Mouse (Mus musculus) spleen, adult 18-20 months (tissue): Measurements from ENCODE around the gene Gp9.

ENCODE experiments used
- DNase-seq, 2 experiments: peaks; one replicate each; pipeline ENCODE4 v3.0.0; 2022; ENCODE audit warnings: mixed read lengths in 2 of 2

Gp9 gene

DNA sequence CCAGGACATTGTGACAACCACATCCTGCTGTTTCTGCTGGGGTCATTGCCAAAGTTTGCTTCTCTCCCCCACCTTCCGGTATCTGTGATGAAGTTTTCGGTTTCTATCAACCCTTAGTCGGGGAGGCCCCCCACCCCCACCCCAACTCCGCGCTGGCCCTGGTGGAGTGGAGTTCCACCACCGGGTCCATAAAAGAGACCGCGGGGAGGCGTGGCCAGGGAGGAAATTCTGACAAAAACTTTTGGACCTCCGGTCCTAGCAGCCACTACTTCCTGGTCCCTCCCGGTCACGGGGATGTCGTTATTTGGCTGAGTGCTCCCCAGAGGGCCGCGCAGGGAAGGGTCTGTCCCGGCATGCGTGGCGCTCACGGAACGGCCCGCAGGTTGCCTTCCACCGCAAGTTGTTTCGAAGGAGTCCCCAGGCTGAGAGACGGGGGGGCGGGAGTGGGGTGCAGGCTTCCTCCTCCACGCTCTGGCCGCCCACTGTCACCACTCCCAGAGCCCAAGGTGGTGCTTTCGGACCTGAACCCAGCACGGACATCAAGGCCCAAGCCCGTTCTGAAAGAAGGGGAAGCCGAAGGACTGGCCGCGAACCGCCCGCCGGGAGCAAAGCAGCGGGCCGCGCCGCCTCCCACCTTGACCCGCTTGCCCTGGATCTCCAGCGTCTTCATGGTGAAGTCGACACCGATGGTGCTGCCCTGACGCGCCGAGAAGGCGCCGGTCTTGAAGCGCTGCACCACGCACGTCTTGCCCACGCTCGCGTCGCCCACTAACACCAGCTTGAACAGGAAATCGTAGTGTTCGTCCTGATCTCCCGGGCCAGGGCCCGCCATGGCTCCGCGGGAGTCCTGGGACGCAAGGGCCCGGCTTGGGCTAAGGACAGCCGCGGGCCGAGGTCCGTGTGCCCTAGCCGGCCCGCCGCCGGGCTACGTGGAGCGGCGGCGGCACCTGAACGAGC lies 33.1 kb downstream of the Gp9 start:
- DNase-seq, result peak; percentile 64 to 70

DNA sequence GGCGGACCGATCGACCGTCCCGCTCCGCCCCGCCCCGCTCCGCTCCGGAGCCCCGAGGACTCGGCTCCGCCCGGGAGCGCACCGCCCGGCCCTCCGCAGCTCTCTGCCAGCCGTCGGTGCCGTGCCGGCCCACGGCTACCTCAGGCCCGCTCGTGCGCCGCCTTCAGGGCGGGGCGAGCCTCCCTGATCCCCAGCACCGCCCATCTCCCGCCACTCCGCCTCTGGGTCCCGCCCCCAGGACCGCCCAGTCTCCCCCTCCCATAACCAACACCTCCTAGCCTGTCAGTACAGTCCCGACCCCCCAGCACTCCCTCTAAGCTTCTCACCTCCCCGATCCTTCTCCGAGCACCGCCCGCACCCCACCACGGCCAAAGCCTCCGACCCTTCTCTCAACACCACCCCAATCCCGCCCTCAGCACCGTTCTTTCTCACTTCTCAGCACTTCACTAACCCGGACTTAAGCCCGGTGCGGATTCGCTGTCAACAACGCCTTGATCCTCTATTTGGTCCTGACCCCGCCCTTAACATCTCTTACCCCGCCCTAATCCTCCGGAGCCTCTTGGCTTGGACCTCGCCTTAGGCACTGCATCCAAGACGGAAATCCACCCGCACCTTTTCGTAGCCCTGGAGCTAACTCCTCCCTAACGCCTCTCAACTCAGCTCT lies 33.9 kb downstream of the Gp9 start, which contains the start of gene Rab43:
TSS of gene Rab43 (minus strand) at position 490 of the 664 bp plus-strand sequence.
- DNase-seq, result peak; percentile 92 to 96

DNA sequence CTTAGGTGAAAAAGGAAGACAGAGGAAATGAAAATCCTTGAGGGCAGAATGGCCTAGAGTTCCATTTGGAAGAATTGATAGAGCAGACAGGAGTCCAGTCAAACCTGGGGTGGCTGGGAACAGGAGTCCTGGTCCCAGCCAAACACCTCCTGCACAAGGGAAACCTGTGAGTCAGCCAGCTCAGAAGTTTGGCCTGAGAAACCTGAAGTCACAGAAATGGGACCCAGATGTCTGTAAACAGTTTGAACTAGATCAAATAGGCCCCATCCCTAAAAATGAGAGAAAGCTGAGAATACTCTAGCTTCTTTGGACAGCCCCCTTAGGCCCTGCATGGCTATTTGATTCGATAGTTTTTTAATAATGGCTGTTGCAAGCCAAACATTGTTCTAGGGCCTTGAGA lies 34.8 kb downstream of the Gp9 start:
- DNase-seq, result no peak

DNA sequence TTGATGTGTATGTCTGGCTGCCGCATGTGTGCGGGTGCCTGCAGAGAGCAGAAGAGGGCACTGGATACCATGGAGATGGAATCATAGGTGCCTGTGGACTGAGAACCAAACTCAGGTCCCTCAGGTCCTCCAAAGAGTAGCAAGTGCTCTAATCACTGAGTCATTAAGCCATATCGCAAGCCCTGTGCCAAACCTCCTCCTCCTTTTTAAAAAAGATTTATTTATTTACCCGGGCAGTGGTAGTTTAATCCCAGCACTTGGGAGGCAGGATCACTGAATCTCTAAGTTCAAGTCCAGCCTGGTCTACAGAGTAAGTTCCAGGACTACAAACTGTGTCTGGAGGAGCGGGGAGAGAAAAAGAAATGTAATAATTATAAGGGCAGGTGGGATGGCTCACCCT lies 36.6 kb downstream of the Gp9 start:
- no peak for DNase-seq

DNA sequence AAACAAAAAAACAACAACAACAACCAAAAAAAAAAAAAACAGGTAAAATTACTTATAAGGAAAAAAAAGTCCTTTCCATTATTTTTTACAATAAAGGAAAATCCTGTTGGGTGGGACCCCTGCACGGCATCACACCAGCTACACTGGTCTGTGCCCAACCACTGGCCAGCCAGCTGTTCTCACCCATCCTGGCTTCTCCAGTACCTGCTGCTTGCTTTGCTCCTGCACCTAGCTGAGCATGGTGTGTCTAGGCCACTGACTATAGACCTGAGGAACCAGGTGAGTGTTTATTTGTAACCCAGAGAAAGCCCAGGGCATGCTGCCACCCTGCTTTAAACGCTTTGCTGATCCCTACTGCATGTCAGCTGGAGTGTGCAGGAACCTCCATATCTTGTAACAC lies 42.5 kb downstream of the Gp9 start:
- DNase-seq, result no peak
